Mouse (Mus musculus) myocyte (in vitro differentiated cells): ENCODE results near the gene Gne. TPM values are rescaled to one million over a fixed set of nuclear protein-coding genes. Genes with fewer than 3 reads are reported as not detected.

Source experiments
- H3K27me3 ChIP-seq: one replicate; pipeline ENCODE4 v1.6.1; 2011; ENCODE audit not compliant: control insufficient read depth, insufficient read depth, insufficient read length
- H3K36me3 ChIP-seq: one replicate; pipeline ENCODE4 v1.6.1; 2011; ENCODE audit not compliant: control insufficient read depth, insufficient read depth
- H3K4me2 ChIP-seq: one replicate; pipeline ENCODE4 v1.6.1; 2011; ENCODE audit warnings: low read depth, control low read depth
- H3K4me3 ChIP-seq: one replicate; pipeline ENCODE4 v1.5.1; 2011; ENCODE audit warnings: mild to moderate bottlenecking, control low read depth, moderate library complexity
- H3K79me2 ChIP-seq: one replicate; pipeline ENCODE4 v1.6.1; 2011; ENCODE audit not compliant: control insufficient read depth, insufficient read depth
- H3ac ChIP-seq: one replicate; pipeline ENCODE4 v1.6.1; 2011; ENCODE audit not compliant: control insufficient read depth, insufficient read length
- CEBPB ChIP-seq: IDR thresholded peaks from 2 replicates; pipeline ENCODE4 v1.6.1; 2011; ENCODE audit warnings: mild to moderate bottlenecking, moderate library complexity; ENCODE audit not compliant: poor library complexity, insufficient read depth, severe bottlenecking
- E2F4 ChIP-seq: IDR thresholded peaks from one replicate; pipeline ENCODE4 v1.6.1; 2011; ENCODE audit warnings: mild to moderate bottlenecking, control low read depth, moderate library complexity; ENCODE audit not compliant: insufficient read depth
- MAX ChIP-seq: IDR thresholded peaks from one replicate; pipeline ENCODE4 v1.6.1; 2011; ENCODE audit warnings: low read depth, mild to moderate bottlenecking, control low read depth
- MYOD1 ChIP-seq, 3 experiments: IDR thresholded peaks; one replicate each; pipeline ENCODE4 v1.6.1; 2011; ENCODE audit warnings: control low read depth in 2 of 3, low read depth in 2 of 3, mild to moderate bottlenecking in 2 of 3, moderate library complexity in 1 of 3; ENCODE audit not compliant: insufficient read length in 2 of 3, control insufficient read depth in 1 of 3
- MYOG ChIP-seq, 3 experiments: IDR thresholded peaks; one replicate each; pipeline ENCODE4 v1.6.1; 2011; ENCODE audit warnings: control low read depth in 2 of 3, low read depth in 2 of 3, mild to moderate bottlenecking in 2 of 3; ENCODE audit not compliant: insufficient read length in 2 of 3, control insufficient read depth in 1 of 3, insufficient read depth in 1 of 3
- POLR2A ChIP-seq: IDR thresholded peaks from one replicate; pipeline ENCODE4 v1.6.1; 2011; ENCODE audit warnings: low read depth, mild to moderate bottlenecking, control low read depth, moderate library complexity; ENCODE audit not compliant: insufficient read length
- POLR2AphosphoS2 ChIP-seq: IDR thresholded peaks from one replicate; pipeline ENCODE4 v1.6.1; 2011; ENCODE audit warnings: low read depth, control low read depth; ENCODE audit not compliant: insufficient read length
- REST ChIP-seq: IDR thresholded peaks from one replicate; pipeline ENCODE4 v1.6.1; 2011; ENCODE audit warnings: mild to moderate bottlenecking, control low read depth, moderate library complexity; ENCODE audit not compliant: insufficient read depth, insufficient read length
- SRF ChIP-seq: IDR thresholded peaks from one replicate; pipeline ENCODE4 v1.6.1; 2011; ENCODE audit warnings: low read depth; ENCODE audit not compliant: control insufficient read depth, insufficient read length
- TCF12 ChIP-seq: IDR thresholded peaks from one replicate; pipeline ENCODE4 v1.6.1; 2011; ENCODE audit warnings: mild to moderate bottlenecking, control low read depth; ENCODE audit not compliant: poor library complexity, insufficient read depth, severe bottlenecking
- TCF3 ChIP-seq: IDR thresholded peaks from one replicate; pipeline ENCODE4 v1.6.1; 2011; ENCODE audit warnings: low read depth, control low read depth; ENCODE audit not compliant: insufficient read length
- USF1 ChIP-seq: IDR thresholded peaks from one replicate; pipeline ENCODE4 v1.6.1; 2011; ENCODE audit warnings: low read depth, mild to moderate bottlenecking, control low read depth, moderate library complexity
- polyA plus RNA-seq: library from polyadenylated mRNA; unstranded; fragments of >200 nt; fragmentation: generic; extraction: Trizol; gene quantifications from one replicate; pipeline ENCODE4 v1.2.1, GENCODE M21; 2012; ENCODE audit warnings: missing spikeins

Gene Gne
- polyA plus RNA-seq, 1 experiment = 13.9 TPM

DNA sequence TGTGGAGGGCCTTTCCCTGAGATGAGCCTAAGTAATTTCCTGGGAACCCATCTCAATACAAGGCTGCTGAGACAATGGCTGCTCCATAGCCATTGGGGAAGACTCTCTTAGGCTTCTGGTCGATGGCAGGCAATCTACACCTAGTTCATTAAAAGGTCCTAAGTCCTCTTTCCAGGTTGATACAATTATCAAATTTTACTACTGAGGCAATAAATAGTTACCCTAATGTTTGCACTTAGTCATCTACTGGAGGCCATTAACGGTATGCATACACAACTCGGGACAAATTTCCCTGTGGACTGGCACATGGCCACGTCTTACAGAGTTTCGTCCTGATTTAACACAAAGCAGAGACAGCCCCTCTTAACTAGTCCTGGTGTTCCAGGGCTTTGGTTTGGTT lies 41.5 kb downstream of the Gne start:
- Histone ChIP-seq H3K36me3 (no peaks in the 10 kb centered on the region), H3K4me2 (no peak overlapping the region), H3ac (no peak overlapping the region), H3K79me2 (no peaks in the 10 kb centered on the region), H3K4me3 (no peak overlapping the region), H3K27me3 (no peaks in the 10 kb centered on the region)
- TF ChIP-seq MYOG (IDR thresholded peaks at IDR 0.05; ENCODE audit: control insufficient read depth in 1 of 3, insufficient read depth in 1 of 3, insufficient read length in 2 of 3, low read depth in 2 of 3) (no peak), REST (no peak), CEBPB (no peak), TCF3 (no peak), MAX (no peak), TCF12 (no peak), POLR2AphosphoS2 (no peak), MYOD1 (IDR thresholded peaks at IDR 0.05; ENCODE audit: control insufficient read depth in 1 of 3, insufficient read length in 2 of 3, low read depth in 2 of 3) (no peak), SRF (no peak), POLR2A (no peak), USF1 (no peak), E2F4 (no peak)

DNA sequence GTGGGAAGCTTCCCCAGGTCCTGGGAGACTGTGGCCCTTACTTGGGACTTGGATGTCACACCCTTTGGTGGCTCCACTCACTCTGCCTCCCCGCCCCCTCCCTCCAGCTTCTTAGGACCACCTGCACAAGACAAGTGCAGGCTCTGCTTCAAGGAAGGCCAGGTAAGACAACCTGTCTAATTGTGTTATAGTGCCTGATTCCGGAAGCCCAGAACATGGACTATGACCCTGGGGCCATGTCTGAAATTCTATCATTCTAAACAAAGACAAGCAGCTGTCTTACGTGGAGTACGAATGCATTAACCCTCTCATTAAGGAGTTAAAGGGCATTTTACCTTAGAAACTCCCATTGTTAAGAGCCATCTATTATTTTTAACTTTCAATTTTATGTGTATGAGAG lies 43.2 kb downstream of the Gne start:
- no peak for TF ChIP-seq POLR2A
- no peak for TF ChIP-seq POLR2AphosphoS2
- TF ChIP-seq MYOG (IDR thresholded peaks at IDR 0.05; ENCODE audit: control insufficient read depth in 1 of 3, insufficient read depth in 1 of 3, insufficient read length in 2 of 3, low read depth in 2 of 3) = no peak
- no peak for TF ChIP-seq TCF3
- TF ChIP-seq CEBPB = no peak
- no peak for TF ChIP-seq SRF
- no peak for TF ChIP-seq REST
- TF ChIP-seq TCF12 = no peak
- TF ChIP-seq MAX = no peak
- TF ChIP-seq USF1 = no peak
- no peak for TF ChIP-seq E2F4
- TF ChIP-seq MYOD1 (IDR thresholded peaks at IDR 0.05; ENCODE audit: control insufficient read depth in 1 of 3, insufficient read length in 2 of 3, low read depth in 2 of 3) = no peak
- Histone ChIP-seq H3K36me3 (no peaks in the 10 kb centered on the region), H3K79me2 (no peaks in the 10 kb centered on the region), H3K27me3 (no peaks in the 10 kb centered on the region), H3ac (no peak overlapping the region), H3K4me3 (no peak overlapping the region), H3K4me2 (no peak overlapping the region)

DNA sequence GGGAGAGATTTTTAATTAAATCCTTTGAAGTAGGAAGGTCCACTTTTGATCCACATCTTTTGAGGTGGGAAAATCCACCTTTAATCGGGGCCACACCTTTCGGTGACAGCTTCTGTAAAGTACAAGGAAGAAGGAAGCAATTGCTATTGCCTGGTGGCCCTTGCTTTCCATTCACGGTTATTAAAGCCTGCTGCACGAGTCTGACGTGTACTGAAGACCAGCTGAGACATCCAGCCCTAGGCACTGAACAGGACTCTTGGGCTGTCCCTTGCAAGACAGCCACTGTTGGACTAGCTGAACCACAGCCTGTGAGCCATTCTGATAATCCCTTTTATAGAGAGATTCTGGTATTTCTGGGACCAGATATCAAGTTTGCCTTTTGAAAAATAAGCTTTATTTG lies 47.5 kb downstream of the Gne start:
- Histone ChIP-seq H3K36me3 (peaks cover 9% of the 10 kb centered on the region), H3K27me3 (no peaks in the 10 kb centered on the region), H3K79me2 (no peaks in the 10 kb centered on the region), H3K4me2 (no peak overlapping the region), H3ac (no peak overlapping the region), H3K4me3 (no peak overlapping the region)
- no peak for TF ChIP-seq SRF
- TF ChIP-seq POLR2A = no peak
- TF ChIP-seq E2F4 = no peak
- TF ChIP-seq MYOG (IDR thresholded peaks at IDR 0.05; ENCODE audit: control insufficient read depth in 1 of 3, insufficient read depth in 1 of 3, insufficient read length in 2 of 3, low read depth in 2 of 3) = no peak
- TF ChIP-seq REST = no peak
- no peak for TF ChIP-seq MAX
- TF ChIP-seq TCF12 = no peak
- TF ChIP-seq CEBPB = no peak
- no peak for TF ChIP-seq USF1

DNA sequence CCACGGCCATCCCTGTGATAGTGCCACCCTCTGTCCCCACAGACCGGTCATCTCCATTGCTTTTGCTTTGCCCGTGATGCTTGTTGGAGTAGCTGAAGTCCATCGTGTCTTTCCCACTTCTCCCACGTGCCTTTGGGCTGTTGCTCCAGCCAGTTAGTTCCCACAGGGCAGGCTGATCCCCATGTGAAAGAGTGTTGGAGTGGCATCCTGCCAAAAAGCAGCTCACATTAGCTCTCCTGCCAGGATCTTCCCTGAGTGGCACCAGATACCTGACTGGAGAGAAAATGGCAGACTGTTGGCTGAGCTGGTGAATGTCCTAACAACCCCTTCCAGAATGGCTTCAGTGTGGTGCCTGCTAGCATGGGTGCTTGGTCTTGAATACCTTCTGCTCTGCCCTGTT lies 52.5 kb downstream of the Gne start:
- H3K4me3 ChIP-seq = no peak overlapping the region

DNA sequence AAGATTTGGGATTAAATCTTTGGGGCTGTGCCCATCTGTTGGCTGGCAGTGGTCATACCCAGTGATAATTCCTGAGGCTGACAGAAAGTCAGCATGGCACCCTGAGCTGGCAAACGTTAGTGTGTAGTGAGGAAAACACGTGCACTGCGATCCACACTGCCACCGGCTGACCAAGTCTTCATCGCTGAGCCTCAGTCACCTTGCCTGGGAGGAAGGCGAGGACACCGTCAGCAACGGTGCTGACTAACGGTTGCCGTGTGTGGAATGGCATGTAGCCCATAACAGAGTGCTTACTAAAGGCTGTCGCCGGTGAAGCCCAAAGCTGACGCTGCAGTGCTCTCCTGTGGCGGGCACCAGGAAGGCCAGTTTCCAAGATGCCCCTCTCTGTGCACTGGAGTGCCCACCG lies 54.3 kb downstream of the Gne start:
- no peaks in the 10 kb centered on the region for H3K27me3 ChIP-seq
- TF ChIP-seq TCF3 = no peak
- TF ChIP-seq REST = no peak
- no peak for TF ChIP-seq TCF12
- no peak for TF ChIP-seq E2F4
- TF ChIP-seq CEBPB = no peak
- H3K4me2 ChIP-seq = peak overlapping the region; percentile 60
- no peak overlapping the region for H3K4me3 ChIP-seq
- H3K36me3 ChIP-seq = peaks cover 38% of the 10 kb centered on the region
- peaks cover 7% of the 10 kb centered on the region for H3K79me2 ChIP-seq
- no peak overlapping the region for H3ac ChIP-seq

More for the DNA sequence above, 52.5 kb downstream of the Gne start:
- H3K4me2 ChIP-seq = no peak overlapping the region
- no peak for TF ChIP-seq CEBPB
- no peak for TF ChIP-seq TCF12
- no peak for TF ChIP-seq MYOD1 (IDR thresholded peaks at IDR 0.05; ENCODE audit: control insufficient read depth in 1 of 3, insufficient read length in 2 of 3, low read depth in 2 of 3)
- no peak for TF ChIP-seq SRF
- H3K36me3 ChIP-seq = peaks cover 32% of the 10 kb centered on the region
- no peak overlapping the region for H3ac ChIP-seq
- H3K79me2 ChIP-seq = no peaks in the 10 kb centered on the region
- no peaks in the 10 kb centered on the region for H3K27me3 ChIP-seq
